7 mouse cellular contexts compared by ENCODE assay signal in the genomic region with DNA sequence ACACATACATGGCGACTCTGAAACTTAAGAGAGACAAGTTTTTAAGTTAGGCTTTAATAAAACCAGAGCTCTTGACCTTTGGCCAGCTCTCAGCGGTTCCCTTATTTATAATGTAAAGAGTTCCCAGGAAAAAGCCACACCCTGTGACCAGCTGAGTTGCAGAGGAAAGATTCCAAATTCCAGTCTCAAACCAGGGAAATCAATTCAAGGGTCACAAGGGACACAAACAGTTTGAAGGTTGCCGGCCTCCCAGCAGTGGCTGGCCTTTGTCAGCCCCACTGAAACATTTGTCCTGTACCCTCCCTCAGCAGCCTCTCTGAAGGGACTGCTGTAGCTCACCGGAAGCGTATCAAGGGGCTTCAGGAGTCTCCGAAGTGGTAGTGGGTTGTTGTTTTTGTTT. TPM values are rescaled to one million over a fixed set of nuclear protein-coding genes. Genes with fewer than 3 reads are reported as not detected.
A peak's percentile ranks its signal among the peaks of the same experiment; 100 is the strongest.
DNase-seq lines count a peak whose midpoint lies in the region; ATAC-seq and TF ChIP-seq lines count a peak whose summit lies in the region.

No protein-coding gene starts in this region.

- no peak for TF ChIP-seq CTCF in C2C12 (IDR thresholded peaks at IDR 0.05; ENCODE audit: control insufficient read depth, insufficient read depth, insufficient read length)

- no peak overlapping the region for H3K27ac ChIP-seq in limb, embryonic 15.5 days

- no peak overlapping the region for H3K9ac ChIP-seq in limb, embryonic 15.5 days

- peaks cover 61% of the 10 kb centered on the region for H3K79me3 ChIP-seq in C2C12 (ENCODE audit: low read depth)

- WGBS in limb, embryonic 15.5 days, result 23% methylated on average over 6 of the region's 6 CpGs

- peak; percentile 35 for DNase-seq in 3T3-L1 (ENCODE audit: low read depth, low spot score)
- peak; percentile 21 for DNase-seq in forelimb bud, embryonic 11.5 days (ENCODE audit: low read depth, low spot score)
- no peak for DNase-seq in right cerebral cortex, postnatal 14 days
- DNase-seq in ovary, postnatal 14 days (ENCODE audit: low spot score), result no peak

- peak overlapping the region; percentile 75 for H3K4me2 ChIP-seq in limb, embryonic 15.5 days

- ATAC-seq in limb, embryonic 15.5 days (ENCODE audit: insufficient number of reproducible peaks, low FRiP score, low TSS enrichment, low read depth), result no peak
- no peak for ATAC-seq in granulocyte monocyte progenitor cell, adult 5-6 weeks (replicated peaks; ENCODE audit: poor library complexity, severe bottlenecking)

- H3K4me1 ChIP-seq in limb, embryonic 15.5 days, result peaks cover 19% of the 10 kb centered on the region

- no peaks in the 10 kb centered on the region for H3K27me3 ChIP-seq in C2C12 (ENCODE audit: control insufficient read depth, insufficient read depth, insufficient read length)
- H3K27me3 ChIP-seq in limb, embryonic 15.5 days, result no peaks in the 10 kb centered on the region

- peak overlapping the region; percentile 73 for H3ac ChIP-seq in C2C12 (ENCODE audit: control insufficient read depth, insufficient read length, low read depth)

- no peaks in the 10 kb centered on the region for H3K9me3 ChIP-seq in limb, embryonic 15.5 days

- peaks cover 72% of the 10 kb centered on the region for H3K79me2 ChIP-seq in C2C12 (ENCODE audit: control insufficient read depth, insufficient read depth)

- peaks cover 61% of the 10 kb centered on the region for H3K36me3 ChIP-seq in C2C12 (ENCODE audit: control insufficient read depth, insufficient read depth)
- H3K36me3 ChIP-seq in limb, embryonic 15.5 days, result peaks cover 26% of the 10 kb centered on the region

- peak overlapping the region; percentile 83 for H3K4me3 ChIP-seq in C2C12 (ENCODE audit: insufficient read depth, poor library complexity, severe bottlenecking)
- peak overlapping the region; percentile 63 for H3K4me3 ChIP-seq in limb, embryonic 15.5 days

TF ChIP-seq in C2C12, 6 proteins besides CTCF, POLR2A, EP300 and RAD21:
- no peak for TF ChIP-seq CEBPB (IDR thresholded peaks at IDR 0.05; ENCODE audit: low read depth)
- no peak for TF ChIP-seq USF1 (IDR thresholded peaks at IDR 0.05; ENCODE audit: low read depth)
- no peak for TF ChIP-seq MYOD1 (IDR thresholded peaks at IDR 0.05; ENCODE audit: control insufficient read depth, insufficient read length, low read depth)
- TF ChIP-seq FOSL1 (IDR thresholded peaks at IDR 0.05; ENCODE audit: insufficient read depth, low read length, poor library complexity, severe bottlenecking), result no peak

RNA-seq across cellular contexts. Expression of gene Fn1, which starts 2.3 kb away (rescaled TPM):
- polyA plus RNA-seq in C2C12 (2012; fragmentation: generic; extraction: Trizol), result 299 TPM
- polyA plus RNA-seq in limb, embryonic 15.5 days (2015; fragmentation: Nextera tagmentation; extraction: Ambion mirVana), result 183 and 197 TPM in 2 replicates
- total RNA-seq in granulocyte monocyte progenitor cell, adult 5-6 weeks (2014; fragmentation: Nextera tagmentation), result 4.5 and 10.9 TPM in 2 replicates
- 7.2 and 9.3 TPM in 2 replicates for total RNA-seq in granulocyte monocyte progenitor cell, adult 5-6 weeks (2017)

Comparison
In these comparisons a context has a peak if more than half of its experiments do, and no peak if none do; other contexts are left out.
1. DNase-seq: peak in 3T3-L1 (single experiment) and forelimb bud, embryonic 11.5 days (single experiment); none in right cerebral cortex, postnatal 14 days (single experiment) and ovary, postnatal 14 days (single experiment).